Mouse (Mus musculus) layer of hippocampus, postnatal 14 days (tissue): ENCODE data around the gene Arf4. TPM values are rescaled to one million over a fixed set of nuclear protein-coding genes. Genes with fewer than 3 reads are reported as not detected.

Experiments
- DNase-seq, 2 experiments: peaks; one replicate each; pipeline ENCODE4 v3.0.0; 2021 to 2022; ENCODE audit warnings: low spot score in 2 of 2, mixed read lengths in 1 of 2
- long read RNA-seq, 2 experiments: library from polyadenylated mRNA; stranded (forward); transcript quantifications; one replicate each; pipeline ENCODE4 v2.0.0; 2021
- total RNA-seq, 2 experiments: library from RNA; stranded (reverse); gene quantifications; 2 replicates each; pipeline ENCODE4 v1.2.3; 2021

Arf4 gene
- 100 to 1,000 TPM; 145 to 150 TPM for total RNA-seq
- long read RNA-seq, experiment 1, transcript Arf4-201 (6 exons, 2,165 nt): major isoform, 151 of 154 reads
- long read RNA-seq, experiment 1, partial matches to known transcripts: 1 of 154 reads
- long read RNA-seq, experiment 1, other reads (novel, unspliced or antisense): 2 of 154 reads
- long read RNA-seq, experiment 2, transcript Arf4-201 (6 exons, 2,165 nt): major isoform, 201 of 210 reads
- long read RNA-seq, experiment 2, partial matches to known transcripts: 6 of 210 reads
- long read RNA-seq, experiment 2, other reads (novel, unspliced or antisense): 3 of 210 reads

GRCm38 (mm10) chr14:26637851-26638707 is at the start of gene Arf4:
Gene Arf4 (plus strand): TSS chr14:26638074.
- peak; percentile 96 to 99 for DNase-seq

- DNase-seq: no peak
Measured at GRCm38 (mm10) chr14:26591353-26591752, 46.5 kb upstream of the Arf4 start.

GRCm38 (mm10) chr14:26593281-26593895 is 44.5 kb upstream of the Arf4 start:
- no peak for DNase-seq

- DNase-seq: no peak
Measured at GRCm38 (mm10) chr14:26595167-26595566, 42.7 kb upstream of the Arf4 start.

GRCm38 (mm10) chr14:26595695-26596365 is 42.0 kb upstream of the Arf4 start:
- no peak for DNase-seq

GRCm38 (mm10) chr14:26605354-26605753 is 32.5 kb upstream of the Arf4 start:
- no peak for DNase-seq

- no peak for DNase-seq
Measured at GRCm38 (mm10) chr14:26609674-26610073, 28.2 kb upstream of the Arf4 start.

GRCm38 (mm10) chr14:26610689-26611088 is 27.2 kb upstream of the Arf4 start:
- no peak for DNase-seq

- no peak for DNase-seq
Measured at GRCm38 (mm10) chr14:26625301-26625700, 12.6 kb upstream of the Arf4 start.

- DNase-seq: no peak
Measured at GRCm38 (mm10) chr14:26626605-26627140, 11.2 kb upstream of the Arf4 start.

- DNase-seq: peak; percentile 15 to 42
Measured at GRCm38 (mm10) chr14:26637025-26637850, 636 bp upstream of the Arf4 start.

- DNase-seq: peak in 1 of 2 experiments; percentile 39
Measured at GRCm38 (mm10) chr14:26638708-26639084, 822 bp downstream of the Arf4 start.

GRCm38 (mm10) chr14:26639251-26639650 is 1.4 kb downstream of the Arf4 start:
- DNase-seq: no peak

- no peak for DNase-seq
Measured at GRCm38 (mm10) chr14:26639961-26640360, 2.1 kb downstream of the Arf4 start.

GRCm38 (mm10) chr14:26643006-26643624 is 5.2 kb downstream of the Arf4 start:
- DNase-seq: no peak

GRCm38 (mm10) chr14:26645989-26646650 is 8.2 kb downstream of the Arf4 start:
- peak in 1 of 2 experiments; percentile 45 for DNase-seq

GRCm38 (mm10) chr14:26647811-26648210 is 9.9 kb downstream of the Arf4 start:
- no peak for DNase-seq

- DNase-seq: no peak
Measured at GRCm38 (mm10) chr14:26651901-26652300, 14.0 kb downstream of the Arf4 start.

GRCm38 (mm10) chr14:26658178-26658577 is 20.3 kb downstream of the Arf4 start:
- DNase-seq: no peak
